Mouse (Mus musculus) G1E (cell line): ENCODE data around the gene Sap30bp.

ENCODE experiments used
- CTCF ChIP-seq: IDR thresholded peaks from 2 replicates; pipeline ENCODE4 v1.5.1; 2012; ENCODE audit warnings: low read depth, low read length, inconsistent platforms, mixed read lengths
- TAL1 ChIP-seq: conservative IDR thresholded peaks from 2 replicates; pipeline ENCODE4 v1.6.1; 2012; ENCODE audit warnings: low read depth, low read length, inconsistent platforms, mixed read lengths

- TF ChIP-seq CTCF (no peak), TAL1 (no peak)
These were observed 77.1 kb downstream of the Sap30bp start for GRCm38 (mm10) chr11:116010146-116010545.
